Mouse (Mus musculus): ENCODE measurements around the gene Fgfr2. TPM values are rescaled to one million over a fixed set of nuclear protein-coding genes. Genes with fewer than 3 reads are reported as not detected.

Gene Fgfr2
- polyA plus RNA-seq, 1 experiment from 2014 or later, result 133 TPM

GRCm38 (mm10) chr7:130386308-130386707 is 2736.8 kb downstream of the Fgfr2 start:
- Histone ChIP-seq H3K9ac (ENCODE audit: low read depth, low read length) (no peak overlapping the region), H3K4me3 (ENCODE audit: low read length) (no peak overlapping the region), H3K27me3 (ENCODE audit: control insufficient read depth, insufficient read depth, low read length) (no peaks in the 10 kb centered on the region), H3K9me3 (ENCODE audit: control insufficient read depth, low read length) (no peaks in the 10 kb centered on the region), H3K36me3 (ENCODE audit: control insufficient read depth, insufficient read depth, low read length) (0 out of 2 replicates have a peak, but pooled peaks cover 3% of the 10 kb centered on the region), H3K4me2 (replicated peaks; ENCODE audit: low read depth, low read length) (no peak overlapping the region), H3K27ac (ENCODE audit: low read depth, low read length) (no peak overlapping the region), H3K4me1 (ENCODE audit: control insufficient read depth, insufficient read depth, low read length) (no peaks in the 10 kb centered on the region)
- 79% methylated on average over 3 of the region's 3 CpGs for WGBS
- ATAC-seq (ENCODE audit: low FRiP score, low TSS enrichment), result no peak

- H3K4me3 ChIP-seq (ENCODE audit: low read length), result no peak overlapping the region
- no peak overlapping the region for H3K4me2 ChIP-seq (replicated peaks; ENCODE audit: low read depth, low read length)
- ATAC-seq (ENCODE audit: low FRiP score, low TSS enrichment), result no peak
- H3K36me3 ChIP-seq (ENCODE audit: control insufficient read depth, insufficient read depth, low read length), result no peaks in the 10 kb centered on the region
- H3K9ac ChIP-seq (ENCODE audit: low read depth, low read length), result no peak overlapping the region
- no peak overlapping the region for H3K27ac ChIP-seq (ENCODE audit: low read depth, low read length)
- no peaks in the 10 kb centered on the region for H3K9me3 ChIP-seq (ENCODE audit: control insufficient read depth, low read length)
- WGBS, result 89% methylated on average over 8 of the region's 8 CpGs
- H3K27me3 ChIP-seq (ENCODE audit: control insufficient read depth, insufficient read depth, low read length), result no peaks in the 10 kb centered on the region
- H3K4me1 ChIP-seq (ENCODE audit: control insufficient read depth, insufficient read depth, low read length), result no peaks in the 10 kb centered on the region
Observed at GRCm38 (mm10) chr7:130385732-130386294, 2737.3 kb downstream of the Fgfr2 start.

GRCm38 (mm10) chr7:130382126-130382525 is 2741.0 kb downstream of the Fgfr2 start:
- Histone ChIP-seq H3K36me3 (ENCODE audit: control insufficient read depth, insufficient read depth, low read length) (no peaks in the 10 kb centered on the region), H3K4me2 (replicated peaks; ENCODE audit: low read depth, low read length) (no peak overlapping the region), H3K9me3 (ENCODE audit: control insufficient read depth, low read length) (no peaks in the 10 kb centered on the region), H3K9ac (ENCODE audit: low read depth, low read length) (no peak overlapping the region), H3K27ac (ENCODE audit: low read depth, low read length) (no peak overlapping the region), H3K27me3 (ENCODE audit: control insufficient read depth, insufficient read depth, low read length) (no peaks in the 10 kb centered on the region), H3K4me3 (ENCODE audit: low read length) (no peak overlapping the region), H3K4me1 (ENCODE audit: control insufficient read depth, insufficient read depth, low read length) (no peaks in the 10 kb centered on the region)
- ATAC-seq (ENCODE audit: low FRiP score, low TSS enrichment), result no peak
- WGBS, result 95% methylated on average over 13 of the region's 13 CpGs

- Histone ChIP-seq H3K4me1 (ENCODE audit: control insufficient read depth, insufficient read depth, low read length) (no peaks in the 10 kb centered on the region), H3K9me3 (ENCODE audit: control insufficient read depth, low read length) (no peaks in the 10 kb centered on the region), H3K27me3 (ENCODE audit: control insufficient read depth, insufficient read depth, low read length) (no peaks in the 10 kb centered on the region), H3K9ac (ENCODE audit: low read depth, low read length) (no peak overlapping the region), H3K4me3 (ENCODE audit: low read length) (no peak overlapping the region), H3K4me2 (replicated peaks; ENCODE audit: low read depth, low read length) (no peak overlapping the region), H3K36me3 (ENCODE audit: control insufficient read depth, insufficient read depth, low read length) (no peaks in the 10 kb centered on the region), H3K27ac (ENCODE audit: low read depth, low read length) (no peak overlapping the region)
- no peak for ATAC-seq (ENCODE audit: low FRiP score, low TSS enrichment)
- WGBS, result 84% methylated on average over 8 of the region's 8 CpGs
Observed at GRCm38 (mm10) chr7:130381387-130381951, 2741.7 kb downstream of the Fgfr2 start.

GRCm38 (mm10) chr7:130380769-130381355 is 2742.3 kb downstream of the Fgfr2 start:
- 93% methylated on average over 8 of the region's 8 CpGs for WGBS
- Histone ChIP-seq H3K27ac (ENCODE audit: low read depth, low read length) (no peak overlapping the region), H3K36me3 (ENCODE audit: control insufficient read depth, insufficient read depth, low read length) (no peaks in the 10 kb centered on the region), H3K4me3 (ENCODE audit: low read length) (no peak overlapping the region), H3K9ac (ENCODE audit: low read depth, low read length) (no peak overlapping the region), H3K4me2 (replicated peaks; ENCODE audit: low read depth, low read length) (no peak overlapping the region), H3K27me3 (ENCODE audit: control insufficient read depth, insufficient read depth, low read length) (no peaks in the 10 kb centered on the region), H3K4me1 (ENCODE audit: control insufficient read depth, insufficient read depth, low read length) (no peaks in the 10 kb centered on the region), H3K9me3 (ENCODE audit: control insufficient read depth, low read length) (no peaks in the 10 kb centered on the region)
- no peak for ATAC-seq (ENCODE audit: low FRiP score, low TSS enrichment)

GRCm38 (mm10) chr7:130380367-130380766 is 2742.8 kb downstream of the Fgfr2 start:
- Histone ChIP-seq H3K4me3 (ENCODE audit: low read length) (no peak overlapping the region), H3K36me3 (ENCODE audit: control insufficient read depth, insufficient read depth, low read length) (no peaks in the 10 kb centered on the region), H3K27me3 (ENCODE audit: control insufficient read depth, insufficient read depth, low read length) (no peaks in the 10 kb centered on the region), H3K27ac (ENCODE audit: low read depth, low read length) (no peak overlapping the region), H3K9ac (ENCODE audit: low read depth, low read length) (no peak overlapping the region), H3K9me3 (ENCODE audit: control insufficient read depth, low read length) (no peaks in the 10 kb centered on the region), H3K4me2 (replicated peaks; ENCODE audit: low read depth, low read length) (no peak overlapping the region), H3K4me1 (ENCODE audit: control insufficient read depth, insufficient read depth, low read length) (no peaks in the 10 kb centered on the region)
- no peak for ATAC-seq (ENCODE audit: low FRiP score, low TSS enrichment)
- 96% methylated on average over 7 of the region's 7 CpGs for WGBS

GRCm38 (mm10) chr7:130379886-130380285 is 2743.3 kb downstream of the Fgfr2 start:
- no peak overlapping the region for H3K27ac ChIP-seq (ENCODE audit: low read depth, low read length)
- no peaks in the 10 kb centered on the region for H3K4me1 ChIP-seq (ENCODE audit: control insufficient read depth, insufficient read depth, low read length)
- no peaks in the 10 kb centered on the region for H3K36me3 ChIP-seq (ENCODE audit: control insufficient read depth, insufficient read depth, low read length)
- H3K4me2 ChIP-seq (replicated peaks; ENCODE audit: low read depth, low read length), result no peak overlapping the region
- WGBS, result 86% methylated on average over 5 of the region's 5 CpGs
- ATAC-seq (ENCODE audit: low FRiP score, low TSS enrichment), result no peak
- no peak overlapping the region for H3K9ac ChIP-seq (ENCODE audit: low read depth, low read length)
- H3K9me3 ChIP-seq (ENCODE audit: control insufficient read depth, low read length), result no peaks in the 10 kb centered on the region
- no peak overlapping the region for H3K4me3 ChIP-seq (ENCODE audit: low read length)
- H3K27me3 ChIP-seq (ENCODE audit: control insufficient read depth, insufficient read depth, low read length), result no peaks in the 10 kb centered on the region

GRCm38 (mm10) chr7:130378308-130378707 is 2744.8 kb downstream of the Fgfr2 start:
- no peak overlapping the region for H3K4me2 ChIP-seq (replicated peaks; ENCODE audit: low read depth, low read length)
- no peak overlapping the region for H3K27ac ChIP-seq (ENCODE audit: low read depth, low read length)
- H3K27me3 ChIP-seq (ENCODE audit: control insufficient read depth, insufficient read depth, low read length), result no peaks in the 10 kb centered on the region
- no peaks in the 10 kb centered on the region for H3K36me3 ChIP-seq (ENCODE audit: control insufficient read depth, insufficient read depth, low read length)
- H3K9ac ChIP-seq (ENCODE audit: low read depth, low read length), result no peak overlapping the region
- no peak overlapping the region for H3K4me3 ChIP-seq (ENCODE audit: low read length)
- no peak for ATAC-seq (ENCODE audit: low FRiP score, low TSS enrichment)
- no peaks in the 10 kb centered on the region for H3K4me1 ChIP-seq (ENCODE audit: control insufficient read depth, insufficient read depth, low read length)
- 90% methylated on average over 3 of the region's 3 CpGs for WGBS
- no peaks in the 10 kb centered on the region for H3K9me3 ChIP-seq (ENCODE audit: control insufficient read depth, low read length)

GRCm38 (mm10) chr7:130374311-130374710 is 2748.8 kb downstream of the Fgfr2 start:
- Histone ChIP-seq H3K9ac (ENCODE audit: low read depth, low read length) (no peak overlapping the region), H3K27ac (ENCODE audit: low read depth, low read length) (no peak overlapping the region), H3K36me3 (ENCODE audit: control insufficient read depth, insufficient read depth, low read length) (no peaks in the 10 kb centered on the region), H3K4me3 (ENCODE audit: low read length) (no peak overlapping the region), H3K27me3 (ENCODE audit: control insufficient read depth, insufficient read depth, low read length) (no peaks in the 10 kb centered on the region), H3K4me1 (ENCODE audit: control insufficient read depth, insufficient read depth, low read length) (no peaks in the 10 kb centered on the region), H3K9me3 (ENCODE audit: control insufficient read depth, low read length) (0 out of 2 replicates have a peak, but pooled peaks cover 3% of the 10 kb centered on the region), H3K4me2 (replicated peaks; ENCODE audit: low read depth, low read length) (no peak overlapping the region)
- no peak for ATAC-seq (ENCODE audit: low FRiP score, low TSS enrichment)
- 65% methylated on average over 9 of the region's 9 CpGs for WGBS

Data from kidney, embryonic 14.5 days (tissue).